In genomic region chr10:130092838-130093440, GRCm38 (mm10) we compare ENCODE assay signal across 8 mouse cellular contexts. TPM values are rescaled to one million over a fixed set of nuclear protein-coding genes. Genes with fewer than 3 reads are reported as not detected.
DNase-seq lines count a peak whose midpoint lies in the region; ATAC-seq and TF ChIP-seq lines count a peak whose summit lies in the region.
"Had no signal": no experiment of that assay in that cellular context is flagged by ENCODE, and none has a peak within 500 bp of the region (broad histone marks: within the 10 kb centered on the region; RNA-seq: fewer than 3 reads in every experiment).

No protein-coding gene starts in this region.

- H3K4me1 ChIP-seq in E14TG2a.4 (replicated peaks; ENCODE audit: low read depth, low read length), result no peaks in the 10 kb centered on the region
- no peaks in the 10 kb centered on the region for H3K4me1 ChIP-seq in liver, postnatal 0 days (ENCODE audit: insufficient read depth)

- no peak overlapping the region for H3K4me3 ChIP-seq in E14TG2a.4 (replicated peaks; ENCODE audit: low read length)
- no peak overlapping the region for H3K4me3 ChIP-seq in liver, postnatal 0 days (ENCODE audit: low read depth, low read length)

- peak; percentile 64 for DNase-seq in 416B (ENCODE audit: low read depth)
- DNase-seq in cerebellum, adult 9-10 months, result peak; percentile 1
- peak; percentile 25 for DNase-seq in kidney, postnatal 14 days
- DNase-seq in liver, postnatal 0 days, result peak; percentile 65
- peak; percentile 34 for DNase-seq in right cerebral cortex, adult 18-20 months

- no peaks in the 10 kb centered on the region for H3K36me3 ChIP-seq in E14TG2a.4 (ENCODE audit: insufficient read depth, low read length)
- H3K36me3 ChIP-seq in liver, postnatal 0 days (replicated peaks; ENCODE audit: insufficient read depth, low read length), result no peaks in the 10 kb centered on the region

- no peak overlapping the region for H3K9ac ChIP-seq in liver, postnatal 0 days (replicated peaks)

- no peaks in the 10 kb centered on the region for H3K27me3 ChIP-seq in E14TG2a.4 (ENCODE audit: insufficient read depth, low read length)
- H3K27me3 ChIP-seq in liver, postnatal 0 days (ENCODE audit: insufficient read depth, low read length), result no peaks in the 10 kb centered on the region

- WGBS in liver, postnatal 0 days (ENCODE audit: insufficient replicate concordance), result 17% methylated on average over 5 of the region's 5 CpGs

- ATAC-seq in frontal cortex, adult (ENCODE audit: low TSS enrichment), result peak; percentile 76
- ATAC-seq in liver, postnatal 0 days, result 0 out of 2 replicates have a peak, but pooled peaks have one; percentile 51

- H3K9me3 ChIP-seq in E14TG2a.4 (ENCODE audit: low read length), result no peaks in the 10 kb centered on the region
- H3K9me3 ChIP-seq in liver, postnatal 0 days (ENCODE audit: low read length), result no peaks in the 10 kb centered on the region

- no peak overlapping the region for H3K27ac ChIP-seq in liver, postnatal 0 days (ENCODE audit: low read depth)

- H3K4me2 ChIP-seq in liver, postnatal 0 days (ENCODE audit: low read depth, low read length), result no peak overlapping the region

- no peak for TF ChIP-seq EP300 in liver, postnatal 0 days (IDR thresholded peaks at IDR 0.05; ENCODE audit: low read depth)

- peak; percentile 55 for TF ChIP-seq CTCF in E14TG2a.4 (conservative IDR thresholded peaks at IDR 0.05; ENCODE audit: low read length)
- TF ChIP-seq CTCF in liver, postnatal 0 days (IDR thresholded peaks at IDR 0.05; ENCODE audit: low read depth), result peak; percentile 69

RNA-seq across cellular contexts. Expression of gene Olfr822, which starts 21.9 kb away (rescaled TPM):
- not detected in 2 replicates for polyA plus RNA-seq in liver, postnatal 0 days (2015; fragmentation: Nextera tagmentation; extraction: Ambion mirVana)
- polyA plus RNA-seq: spleen, adult 2 months had no signal

RNA-seq across cellular contexts. Expression of gene Olfr823, which starts 22.2 kb away (rescaled TPM):
- polyA plus RNA-seq in liver, postnatal 0 days (2015; fragmentation: Nextera tagmentation; extraction: Ambion mirVana), result not detected in 2 replicates
- polyA plus RNA-seq: spleen, adult 2 months had no signal

RNA-seq across cellular contexts. Expression of gene Olfr824, which starts 36.9 kb away (rescaled TPM):
- polyA plus RNA-seq in liver, postnatal 0 days (2015; fragmentation: Nextera tagmentation; extraction: Ambion mirVana), result 0.02 and 0.04 TPM in 2 replicates
- polyA plus RNA-seq: spleen, adult 2 months had no signal

Comparison
In these comparisons a context has a peak if more than half of its experiments do, and no peak if none do; other contexts are left out.
1. DNase-seq: peak in every context shown above with its lines; median percentile 65 in liver, postnatal 0 days; 64 in 416B; 34 in right cerebral cortex, adult 18-20 months; 25 in kidney, postnatal 14 days; 1 in cerebellum, adult 9-10 months.